Mouse (Mus musculus) liver, embryonic 11.5 days (tissue): ENCODE measurements around the gene Hexdc. TPM values are rescaled to one million over a fixed set of nuclear protein-coding genes. Genes with fewer than 3 reads are reported as not detected.

Source experiments
- ATAC-seq: fragments of 200-750 bp; cut with Nextera tagmentation; replicated peaks from 2 replicates; pipeline ENCODE4 v1.8.0; 2017; ENCODE audit warnings: moderate number of reproducible peaks, mild to moderate bottlenecking, moderate TSS enrichment, moderate library complexity; ENCODE audit not compliant: low FRiP score
- DNase-seq: peaks from one replicate; pipeline ENCODE4 v3.0.0-alpha.2; 2017; ENCODE audit warnings: low spot score
- H3K27ac ChIP-seq: fragments of 300-500 bp; sonication (generic); 2 replicates; pipeline ENCODE4 v1.5.1; 2014; ENCODE audit warnings: mild to moderate bottlenecking, low read depth, low read length, control low read depth
- H3K27me3 ChIP-seq: fragments of 300-500 bp; sonication (generic); replicated peaks from 2 replicates; pipeline ENCODE4 v1.6.1; 2014; ENCODE audit warnings: low read length, mixed read lengths; ENCODE audit not compliant: control insufficient read depth, insufficient read depth
- H3K36me3 ChIP-seq: fragments of 300-500 bp; sonication (generic); 2 replicates; pipeline ENCODE4 v1.6.1; 2014; ENCODE audit warnings: mild to moderate bottlenecking, low read length, moderate library complexity, mixed read lengths; ENCODE audit not compliant: control insufficient read depth, insufficient read depth
- H3K4me1 ChIP-seq: fragments of 300-500 bp; sonication (generic); replicated peaks from 2 replicates; pipeline ENCODE4 v1.6.1; 2014; ENCODE audit warnings: low read length, mixed read lengths; ENCODE audit not compliant: control insufficient read depth, insufficient read depth
- H3K4me2 ChIP-seq: fragments of 300-500 bp; sonication (generic); 2 replicates; pipeline ENCODE4 v1.6.1; 2014; ENCODE audit warnings: mild to moderate bottlenecking, control low read depth, moderate library complexity
- H3K4me3 ChIP-seq: fragments of 300-500 bp; sonication (generic); 2 replicates; pipeline ENCODE4 v1.5.1; 2014; ENCODE audit warnings: low read depth, low read length, control low read depth
- H3K9ac ChIP-seq: fragments of 300-500 bp; sonication (generic); 2 replicates; pipeline ENCODE4 v1.6.1; 2014; ENCODE audit warnings: low read depth, low read length, control low read depth
- H3K9me3 ChIP-seq: fragments of 300-500 bp; sonication (generic); 2 replicates; pipeline ENCODE4 v1.6.1; 2016; ENCODE audit warnings: low read length, inconsistent platforms, mixed read lengths; ENCODE audit not compliant: control insufficient read depth
- WGBS: fragments of 180-500 bp; shearing (Covaris S2); extraction: QIAGEN DNeasy Blood & Tissue Kit; methylation state at CpG from one replicate; pipeline ENCODE4 v1.1.7; 2014; 5-methylcytosine and 5-hydroxymethylcytosine counted together
- polyA plus RNA-seq: library from polyadenylated mRNA; unstranded; fragments of >200 nt; fragmentation: Nextera tagmentation; extraction: Ambion mirVana; gene quantifications from 2 replicates; pipeline ENCODE4 v1.2.1, GENCODE M21; 2014

Hexdc gene
- polyA plus RNA-seq, 1 experiment from 2014 or later = 5.6 TPM

- ATAC-seq (no peak), DNase-seq (no peak)
- peaks cover 43% of the 10 kb centered on the region for H3K4me1 ChIP-seq
- H3K27me3 ChIP-seq = no peaks in the 10 kb centered on the region
- no peak overlapping the region for H3K4me3 ChIP-seq
- no peak overlapping the region for H3K9ac ChIP-seq
- H3K9me3 ChIP-seq = no peaks in the 10 kb centered on the region
- 38% methylated on average over 4 of the region's 4 CpGs for WGBS
- H3K36me3 ChIP-seq = no peaks in the 10 kb centered on the region
- H3K4me2 ChIP-seq = no peak overlapping the region
- H3K27ac ChIP-seq = peak overlapping the region; percentile 80
Observed at GRCm38 (mm10) chr11:121231628-121232291, 27.5 kb downstream of the Hexdc start.

DNA sequence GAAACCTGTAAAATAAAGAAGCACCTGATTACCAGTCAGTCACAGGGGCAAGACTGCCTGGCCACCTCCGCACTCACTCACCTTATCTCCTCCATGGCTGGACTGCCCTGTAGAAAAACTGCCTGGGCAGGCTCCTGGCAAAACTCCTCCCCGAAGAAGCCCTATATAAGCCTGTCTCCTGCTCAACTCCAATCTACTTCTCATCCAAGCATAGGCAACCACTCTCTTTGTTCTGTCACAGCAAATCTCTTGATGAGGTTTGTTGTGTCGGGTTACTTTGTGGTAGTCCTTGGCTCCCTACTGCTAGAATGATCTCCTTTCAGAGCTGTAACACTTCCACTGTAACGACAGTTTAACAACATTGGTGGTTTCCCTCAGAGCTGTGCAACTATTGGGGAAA is 28.5 kb downstream of the Hexdc start:
- H3K4me1 ChIP-seq = peaks cover 41% of the 10 kb centered on the region
- H3K27ac ChIP-seq = no peak overlapping the region; the same call in 1 of the 2 replicates
- 0 out of 2 replicates have a peak overlapping the region, but pooled peaks have one; percentile 40 for H3K9ac ChIP-seq
- ATAC-seq (no peak), DNase-seq (no peak)
- WGBS = 27% methylated on average over 4 of the region's 4 CpGs
- H3K27me3 ChIP-seq = no peaks in the 10 kb centered on the region
- no peaks in the 10 kb centered on the region for H3K9me3 ChIP-seq
- no peak overlapping the region for H3K4me3 ChIP-seq
- peak overlapping the region; percentile 12; the same call in 1 of the 2 replicates for H3K4me2 ChIP-seq
- no peaks in the 10 kb centered on the region for H3K36me3 ChIP-seq

- H3K4me1 ChIP-seq = peaks cover 42% of the 10 kb centered on the region
- H3K9ac ChIP-seq = peak overlapping the region; percentile 84
- peak overlapping the region; percentile 66 for H3K4me2 ChIP-seq
- no peaks in the 10 kb centered on the region for H3K27me3 ChIP-seq
- WGBS = 22% methylated on average over 9 of the region's 9 CpGs
- no peak for ATAC-seq
- H3K36me3 ChIP-seq = 0 out of 2 replicates have a peak, but pooled peaks cover 4% of the 10 kb centered on the region
- H3K9me3 ChIP-seq = no peaks in the 10 kb centered on the region
- H3K4me3 ChIP-seq = peak overlapping the region; percentile 91
- no peak for DNase-seq
- H3K27ac ChIP-seq = peak overlapping the region; percentile 99
Observed at GRCm38 (mm10) chr11:121235475-121236238, 31.4 kb downstream of the Hexdc start.

GRCm38 (mm10) chr11:121236564-121237344 is 32.5 kb downstream of the Hexdc start, which contains the start of gene Narf:
Gene Narf (plus strand): TSS chr11:121237253.
- DNase-seq (peak; percentile 99), ATAC-seq (peak; percentile 96)
- Histone ChIP-seq H3K36me3 (peaks cover 5% of the 10 kb centered on the region; the same call in 1 of the 2 replicates), H3K27me3 (no peaks in the 10 kb centered on the region), H3K4me1 (peaks cover 36% of the 10 kb centered on the region), H3K4me3 (peak within 1 kb of the TSS; percentile 91), H3K27ac (peak within 1 kb of the TSS; percentile 99), H3K9me3 (no peaks in the 10 kb centered on the region), H3K9ac (peak within 1 kb of the TSS; percentile 84), H3K4me2 (peak within 1 kb of the TSS; percentile 80)
- under 1% methylated on average over 50 of the region's 50 CpGs for WGBS

DNA sequence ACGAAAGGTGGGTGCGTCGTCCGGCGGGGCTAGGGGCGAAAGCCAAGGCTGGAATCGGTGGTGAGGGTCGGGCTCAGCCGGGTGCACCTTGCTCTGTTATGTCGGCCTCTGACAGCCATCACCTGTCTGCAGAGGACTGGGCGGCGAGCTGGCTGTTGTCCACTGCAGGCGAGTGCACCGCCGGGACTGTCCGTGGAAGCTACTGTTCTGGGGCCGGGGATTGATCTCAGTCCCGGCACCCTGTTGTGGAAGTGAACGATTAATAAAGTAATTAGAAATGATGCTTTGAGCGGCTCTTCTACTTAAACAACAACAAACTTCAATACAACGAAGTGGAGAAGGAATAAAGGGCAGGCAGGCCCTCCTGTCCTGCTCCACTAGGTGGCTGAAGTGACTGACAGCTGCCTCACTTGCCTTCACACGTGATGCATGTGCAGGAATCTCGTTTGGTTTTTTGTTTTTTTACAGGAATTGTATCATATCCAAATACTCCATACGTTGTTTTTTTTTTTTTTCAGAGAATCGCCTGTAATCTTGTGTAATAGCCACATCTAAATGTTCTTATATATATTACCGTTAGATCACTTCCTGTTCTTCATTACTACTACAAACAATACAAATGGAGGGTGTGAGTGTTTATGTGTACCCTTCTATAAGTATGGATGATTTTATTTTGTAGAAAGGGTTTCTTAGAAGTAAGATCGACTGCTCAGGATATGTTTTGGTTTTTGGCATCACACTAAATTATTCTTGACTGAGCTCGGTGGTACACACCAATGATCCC is 33.3 kb downstream of the Hexdc start:
- Histone ChIP-seq H3K9ac (peak overlapping the region; percentile 84), H3K27me3 (no peaks in the 10 kb centered on the region), H3K4me1 (peaks cover 30% of the 10 kb centered on the region), H3K36me3 (peaks cover 11% of the 10 kb centered on the region), H3K9me3 (no peaks in the 10 kb centered on the region), H3K4me2 (peak overlapping the region; percentile 80), H3K4me3 (peak overlapping the region; percentile 91), H3K27ac (peak overlapping the region; percentile 99)
- DNase-seq (no peak), ATAC-seq (peak; percentile 19; the same call in 1 of the 2 replicates)
- 5% methylated on average over 28 of the region's 28 CpGs for WGBS

DNA sequence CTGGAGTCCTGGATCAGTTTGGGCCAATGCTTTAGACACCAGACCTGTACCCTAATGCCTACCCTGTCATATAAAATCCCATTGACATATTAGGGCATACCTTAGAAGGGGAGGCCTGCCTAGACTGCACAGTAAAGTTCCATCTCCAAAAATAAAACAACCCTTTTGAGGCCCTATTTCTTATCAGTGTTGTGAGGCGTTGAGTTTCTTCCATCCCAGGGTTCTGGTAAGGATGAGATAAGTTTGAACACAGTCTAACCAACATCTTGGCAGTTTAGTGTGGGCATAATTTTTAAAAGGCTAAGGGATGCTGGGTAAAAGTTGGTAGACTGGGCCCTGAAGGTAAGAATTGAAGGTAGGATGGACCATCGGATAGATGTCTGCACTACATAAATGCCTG is 35.4 kb downstream of the Hexdc start:
- Histone ChIP-seq H3K4me1 (peaks cover 23% of the 10 kb centered on the region), H3K4me2 (peak overlapping the region; percentile 80), H3K9me3 (no peaks in the 10 kb centered on the region), H3K27ac (peak overlapping the region; percentile 95), H3K36me3 (peaks cover 27% of the 10 kb centered on the region), H3K27me3 (no peaks in the 10 kb centered on the region), H3K4me3 (peak overlapping the region; percentile 91), H3K9ac (peak overlapping the region; percentile 64)
- peak; percentile 66 for ATAC-seq
- DNase-seq = no peak
- WGBS = 53% methylated on average over 2 of the region's 2 CpGs

GRCm38 (mm10) chr11:121250196-121250595 is 46.0 kb downstream of the Hexdc start:
- no peaks in the 10 kb centered on the region for H3K4me1 ChIP-seq
- no peak overlapping the region for H3K4me2 ChIP-seq
- peaks cover 74% of the 10 kb centered on the region for H3K36me3 ChIP-seq
- no peaks in the 10 kb centered on the region for H3K27me3 ChIP-seq
- H3K4me3 ChIP-seq = no peak overlapping the region
- no peak overlapping the region for H3K9ac ChIP-seq
- no peak overlapping the region for H3K27ac ChIP-seq
- 92% methylated on average over 8 of the region's 8 CpGs for WGBS
- ATAC-seq (no peak), DNase-seq (no peak)
- H3K9me3 ChIP-seq = no peaks in the 10 kb centered on the region
